Mouse (Mus musculus): Measurements from ENCODE around the gene Birc5. TPM values are rescaled to one million over a fixed set of nuclear protein-coding genes. Genes with fewer than 3 reads are reported as not detected.

Birc5 gene
- polyA plus RNA-seq, 1 experiment, result 9.5 TPM

DNA sequence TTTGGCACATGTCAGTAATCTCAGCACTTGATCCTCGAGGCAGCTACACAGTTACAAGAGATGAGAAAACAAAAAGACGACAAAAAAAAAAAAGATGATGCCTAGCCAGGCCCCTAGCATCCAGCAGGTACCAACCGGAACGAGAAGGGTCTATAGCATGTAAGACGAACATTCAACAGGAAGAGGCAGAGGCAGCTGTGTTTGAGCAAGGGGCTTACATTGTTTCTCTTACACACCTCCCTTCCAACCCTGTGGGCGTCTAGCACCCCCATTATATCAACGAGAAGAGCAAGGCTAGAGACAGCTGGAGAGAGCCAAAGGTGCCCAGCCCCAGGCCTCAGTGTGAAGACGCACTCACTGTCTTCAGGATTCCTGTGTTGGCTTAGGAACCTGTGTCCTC lies 22.1 kb upstream of the Birc5 start:
- 0 out of 2 replicates have a peak overlapping the region, but pooled peaks have one; percentile 0 for H3K4me3 ChIP-seq (ENCODE audit: low read depth, low read length)
- peaks cover 54% of the 10 kb centered on the region for H3K4me1 ChIP-seq (ENCODE audit: control insufficient read depth, insufficient read depth, insufficient read length, low read length)
- H3K27me3 ChIP-seq (ENCODE audit: control insufficient read depth, insufficient read depth, low read length), result no peaks in the 10 kb centered on the region
- peak overlapping the region; percentile 97 for H3K27ac ChIP-seq (ENCODE audit: insufficient read depth, low read depth, low read length)
- TF ChIP-seq POLR2A (IDR thresholded peaks at IDR 0.05; ENCODE audit: low read depth, low read length), result no peak
- no peak for TF ChIP-seq CTCF (IDR thresholded peaks at IDR 0.05; ENCODE audit: extremely low read depth, insufficient read length, insufficient replicate concordance, low read depth, low read length)
- H3K36me3 ChIP-seq (ENCODE audit: control insufficient read depth, insufficient read depth, low read length), result 0 out of 2 replicates have a peak, but pooled peaks cover 2% of the 10 kb centered on the region
- WGBS, result 37% methylated on average over 8 of the region's 8 CpGs

DNA sequence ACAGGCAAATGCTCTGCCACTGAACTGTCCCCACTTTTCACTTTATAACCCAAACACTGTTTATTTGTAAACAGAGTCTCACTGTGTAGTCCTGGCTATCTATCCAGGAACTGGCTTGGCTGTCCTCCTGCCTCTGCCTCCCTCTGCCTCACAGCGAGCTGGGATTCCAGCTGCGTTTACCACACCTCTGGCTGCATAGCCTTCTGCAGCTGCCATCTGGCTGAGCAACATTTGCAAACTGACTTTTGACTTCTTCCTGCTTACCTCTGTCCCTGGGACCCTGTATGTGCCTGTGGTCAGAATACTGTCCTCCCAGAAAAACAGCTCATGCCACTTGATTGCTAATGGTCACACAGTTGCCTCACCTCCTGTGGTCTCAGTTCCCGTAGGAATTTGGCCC lies 21.7 kb upstream of the Birc5 start:
- peak overlapping the region; percentile 97 for H3K27ac ChIP-seq (ENCODE audit: insufficient read depth, low read depth, low read length)
- H3K36me3 ChIP-seq (ENCODE audit: control insufficient read depth, insufficient read depth, low read length), result 0 out of 2 replicates have a peak, but pooled peaks cover 2% of the 10 kb centered on the region
- TF ChIP-seq POLR2A (IDR thresholded peaks at IDR 0.05; ENCODE audit: low read depth, low read length), result no peak
- TF ChIP-seq CTCF (IDR thresholded peaks at IDR 0.05; ENCODE audit: extremely low read depth, insufficient read length, insufficient replicate concordance, low read depth, low read length), result no peak
- 17% methylated on average over 3 of the region's 3 CpGs for WGBS
- H3K4me3 ChIP-seq (ENCODE audit: low read depth, low read length), result peak overlapping the region; percentile 38
- no peaks in the 10 kb centered on the region for H3K27me3 ChIP-seq (ENCODE audit: control insufficient read depth, insufficient read depth, low read length)
- H3K4me1 ChIP-seq (ENCODE audit: control insufficient read depth, insufficient read depth, insufficient read length, low read length), result peaks cover 51% of the 10 kb centered on the region

DNA sequence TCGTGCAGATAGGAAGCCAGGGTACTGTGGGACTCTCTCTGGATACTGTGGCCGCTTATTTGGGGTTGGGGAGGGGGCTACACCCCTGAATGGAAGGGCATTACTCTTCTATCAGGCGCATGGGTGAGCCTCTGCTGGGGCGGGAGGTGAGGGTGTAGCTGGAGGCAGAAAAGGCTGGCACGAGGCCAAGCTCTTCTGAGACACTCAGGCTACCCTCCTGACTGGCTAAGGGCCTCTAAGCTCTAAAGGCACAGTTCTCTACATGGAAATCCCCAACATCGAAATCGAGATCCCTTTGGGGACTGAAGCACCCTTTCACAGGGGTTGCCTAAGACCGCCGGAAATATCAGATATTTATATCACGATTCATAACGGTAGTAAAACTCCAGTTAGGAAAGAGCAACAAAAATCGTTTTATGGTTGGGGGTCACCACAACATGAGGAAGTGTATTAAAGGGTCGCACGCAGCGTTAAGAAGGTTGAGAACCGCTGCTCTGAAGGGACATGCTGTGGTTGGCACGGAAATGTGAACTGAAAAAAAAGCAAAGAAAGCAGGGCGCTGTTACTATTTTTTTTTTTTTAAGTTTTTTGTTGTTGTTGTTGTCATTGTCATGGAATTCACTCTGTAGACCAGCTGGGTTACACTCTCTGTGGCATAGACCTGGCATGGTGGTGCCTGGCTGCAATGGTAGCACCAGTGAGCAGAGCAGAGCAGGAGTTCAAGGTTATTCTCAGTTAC lies 20.7 kb upstream of the Birc5 start:
- Histone ChIP-seq H3K36me3 (ENCODE audit: control insufficient read depth, insufficient read depth, low read length) (no peaks in the 10 kb centered on the region), H3K27ac (ENCODE audit: insufficient read depth, low read depth, low read length) (peak overlapping the region; percentile 97), H3K4me3 (ENCODE audit: low read depth, low read length) (peak overlapping the region; percentile 38), H3K27me3 (ENCODE audit: control insufficient read depth, insufficient read depth, low read length) (no peaks in the 10 kb centered on the region), H3K4me1 (ENCODE audit: control insufficient read depth, insufficient read depth, insufficient read length, low read length) (peaks cover 50% of the 10 kb centered on the region)
- TF ChIP-seq CTCF (IDR thresholded peaks at IDR 0.05; ENCODE audit: extremely low read depth, insufficient read length, insufficient replicate concordance, low read depth, low read length) (no peak), POLR2A (IDR thresholded peaks at IDR 0.05; ENCODE audit: low read depth, low read length) (no peak)
- WGBS, result 12% methylated on average over 18 of the region's 18 CpGs

DNA sequence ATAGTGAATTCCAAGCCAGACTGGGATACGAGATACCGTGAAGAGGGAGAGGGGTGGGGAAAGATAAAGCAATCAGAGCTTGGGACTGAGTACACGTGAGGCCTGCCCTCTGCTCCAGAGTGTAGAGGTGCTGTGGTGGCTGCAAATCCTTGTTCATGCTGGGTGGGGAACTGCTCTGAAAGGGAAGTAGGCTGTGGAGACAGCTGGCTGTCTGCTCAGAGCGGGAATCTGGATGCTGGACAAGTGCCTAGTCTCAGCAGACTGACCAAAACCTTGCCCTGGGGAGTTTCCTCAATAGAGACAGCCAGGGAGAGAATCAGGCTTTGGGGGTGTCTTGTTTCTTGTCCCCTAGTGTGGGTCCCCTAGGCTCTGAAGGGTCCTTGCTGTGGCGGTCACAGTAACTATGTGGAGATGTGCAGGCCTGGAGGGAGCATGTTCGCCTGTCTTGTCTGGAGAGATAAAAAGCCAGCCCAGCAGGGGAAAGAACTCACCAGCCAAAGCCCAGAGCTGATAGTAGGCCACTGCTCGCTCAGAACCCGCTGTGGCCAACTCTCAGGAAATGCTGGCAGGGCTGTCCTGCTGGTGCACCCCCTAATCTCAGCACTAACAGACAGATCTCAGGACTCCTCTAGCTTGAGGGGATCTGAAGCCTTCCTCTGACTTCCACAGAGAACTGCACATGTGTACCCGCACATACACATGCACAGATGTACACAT lies 20.0 kb upstream of the Birc5 start:
- TF ChIP-seq CTCF (IDR thresholded peaks at IDR 0.05; ENCODE audit: extremely low read depth, insufficient read length, insufficient replicate concordance, low read depth, low read length) (no peak), POLR2A (IDR thresholded peaks at IDR 0.05; ENCODE audit: low read depth, low read length) (peak; percentile 52; the same call in 1 of the 2 replicates)
- WGBS, result 21% methylated on average over 9 of the region's 9 CpGs
- Histone ChIP-seq H3K4me3 (ENCODE audit: low read depth, low read length) (no peak overlapping the region), H3K27me3 (ENCODE audit: control insufficient read depth, insufficient read depth, low read length) (no peaks in the 10 kb centered on the region), H3K4me1 (ENCODE audit: control insufficient read depth, insufficient read depth, insufficient read length, low read length) (peaks cover 54% of the 10 kb centered on the region), H3K36me3 (ENCODE audit: control insufficient read depth, insufficient read depth, low read length) (no peaks in the 10 kb centered on the region), H3K27ac (ENCODE audit: insufficient read depth, low read depth, low read length) (peak overlapping the region; percentile 97)

GRCm38 (mm10) chr11:117829671-117830215 lies 19.3 kb upstream of the Birc5 start:
- 9% methylated on average over 2 of the region's 2 CpGs for WGBS
- Histone ChIP-seq H3K4me3 (ENCODE audit: low read depth, low read length) (no peak overlapping the region), H3K36me3 (ENCODE audit: control insufficient read depth, insufficient read depth, low read length) (no peaks in the 10 kb centered on the region), H3K27me3 (ENCODE audit: control insufficient read depth, insufficient read depth, low read length) (no peaks in the 10 kb centered on the region), H3K27ac (ENCODE audit: insufficient read depth, low read depth, low read length) (peak overlapping the region; percentile 97), H3K4me1 (ENCODE audit: control insufficient read depth, insufficient read depth, insufficient read length, low read length) (peaks cover 57% of the 10 kb centered on the region)
- TF ChIP-seq CTCF (IDR thresholded peaks at IDR 0.05; ENCODE audit: extremely low read depth, insufficient read length, insufficient replicate concordance, low read depth, low read length) (no peak), POLR2A (IDR thresholded peaks at IDR 0.05; ENCODE audit: low read depth, low read length) (no peak)

DNA sequence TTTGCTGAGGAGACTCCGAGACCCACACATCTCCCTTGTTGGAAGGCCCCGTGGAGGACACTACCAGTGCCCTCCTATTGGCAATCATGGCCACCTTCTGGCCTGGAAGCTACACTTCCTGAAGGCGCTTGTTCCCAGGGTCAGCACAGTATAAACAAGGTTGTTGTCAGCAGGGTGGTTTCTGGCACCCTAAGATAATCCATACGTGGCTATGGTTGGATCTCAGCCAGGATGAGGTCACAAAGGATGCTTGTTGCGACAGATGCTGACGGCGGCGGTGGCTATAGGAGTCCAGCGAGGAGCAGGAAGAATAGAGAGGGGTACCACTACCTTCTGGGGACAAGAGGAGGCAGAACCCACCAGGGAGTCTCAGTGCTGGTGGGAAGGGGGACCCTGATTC lies 18.6 kb upstream of the Birc5 start:
- Histone ChIP-seq H3K36me3 (ENCODE audit: control insufficient read depth, insufficient read depth, low read length) (no peaks in the 10 kb centered on the region), H3K4me1 (ENCODE audit: control insufficient read depth, insufficient read depth, insufficient read length, low read length) (peaks cover 57% of the 10 kb centered on the region), H3K4me3 (ENCODE audit: low read depth, low read length) (no peak overlapping the region), H3K27ac (ENCODE audit: insufficient read depth, low read depth, low read length) (peak overlapping the region; percentile 97), H3K27me3 (ENCODE audit: control insufficient read depth, insufficient read depth, low read length) (no peaks in the 10 kb centered on the region)
- 27% methylated on average over 9 of the region's 9 CpGs for WGBS
- TF ChIP-seq CTCF (IDR thresholded peaks at IDR 0.05; ENCODE audit: extremely low read depth, insufficient read length, insufficient replicate concordance, low read depth, low read length) (no peak), POLR2A (IDR thresholded peaks at IDR 0.05; ENCODE audit: low read depth, low read length) (no peak)
